Mouse (Mus musculus) CD4-positive, CD25-positive, alpha-beta regulatory T cell, adult 2 months (primary cell): Measurements from ENCODE around the gene Slc25a3.

Experiments
- DNase-seq: peaks from one replicate; pipeline ENCODE4 v3.0.0-alpha.2; 2012; ENCODE audit warnings: low read depth, low spot score

Slc25a3 gene

DNA sequence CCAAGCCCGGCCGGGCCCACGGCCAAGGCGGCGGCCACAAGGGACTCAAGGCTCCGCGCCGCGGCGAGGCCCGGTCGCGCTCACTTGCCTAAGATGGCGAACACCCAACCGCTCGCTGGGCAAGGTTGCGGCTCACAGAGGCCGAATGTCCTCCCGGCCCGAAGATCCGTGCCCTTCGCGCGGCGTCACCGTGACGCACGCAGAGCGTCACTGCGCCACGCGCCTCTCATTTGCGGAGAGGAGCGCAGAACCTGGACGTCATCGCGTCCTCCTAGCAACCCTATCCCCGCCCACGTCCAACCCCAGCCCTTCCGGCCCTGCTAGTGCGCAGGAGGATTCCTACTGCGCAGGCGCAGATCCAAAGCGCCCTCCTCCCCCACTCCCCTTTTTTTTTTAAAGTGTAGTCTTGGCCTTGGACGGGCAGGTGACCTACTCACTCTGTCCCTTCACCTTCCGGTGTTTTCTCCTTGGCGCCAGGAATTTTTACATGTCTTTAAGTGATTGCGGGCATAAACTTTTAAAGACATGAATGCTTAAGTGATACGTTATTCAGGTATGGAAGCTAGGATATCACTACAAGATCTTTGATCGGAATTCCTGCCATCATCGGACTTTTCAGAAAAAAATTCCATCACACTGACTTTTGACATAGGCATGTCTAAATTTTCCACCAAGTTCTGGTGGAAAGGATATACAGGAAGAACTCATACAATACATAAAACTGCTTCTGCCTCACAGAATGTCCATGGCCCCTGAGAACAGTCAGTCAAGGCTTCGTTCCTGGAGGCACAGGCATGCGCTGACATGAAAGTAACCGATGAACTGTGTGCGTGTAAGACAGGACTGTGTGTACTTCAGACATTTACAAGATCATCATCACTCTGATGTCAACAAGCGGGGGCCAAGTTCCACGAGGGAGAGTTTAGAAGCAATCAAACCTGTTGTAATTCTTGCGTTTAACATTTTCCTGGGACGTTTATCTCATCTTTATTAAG lies at the start of gene Slc25a3:
Gene Slc25a3, minus strand, starts transcription at position 232 of the 995 bp plus-strand sequence.
- peak; percentile 100 for DNase-seq

DNA sequence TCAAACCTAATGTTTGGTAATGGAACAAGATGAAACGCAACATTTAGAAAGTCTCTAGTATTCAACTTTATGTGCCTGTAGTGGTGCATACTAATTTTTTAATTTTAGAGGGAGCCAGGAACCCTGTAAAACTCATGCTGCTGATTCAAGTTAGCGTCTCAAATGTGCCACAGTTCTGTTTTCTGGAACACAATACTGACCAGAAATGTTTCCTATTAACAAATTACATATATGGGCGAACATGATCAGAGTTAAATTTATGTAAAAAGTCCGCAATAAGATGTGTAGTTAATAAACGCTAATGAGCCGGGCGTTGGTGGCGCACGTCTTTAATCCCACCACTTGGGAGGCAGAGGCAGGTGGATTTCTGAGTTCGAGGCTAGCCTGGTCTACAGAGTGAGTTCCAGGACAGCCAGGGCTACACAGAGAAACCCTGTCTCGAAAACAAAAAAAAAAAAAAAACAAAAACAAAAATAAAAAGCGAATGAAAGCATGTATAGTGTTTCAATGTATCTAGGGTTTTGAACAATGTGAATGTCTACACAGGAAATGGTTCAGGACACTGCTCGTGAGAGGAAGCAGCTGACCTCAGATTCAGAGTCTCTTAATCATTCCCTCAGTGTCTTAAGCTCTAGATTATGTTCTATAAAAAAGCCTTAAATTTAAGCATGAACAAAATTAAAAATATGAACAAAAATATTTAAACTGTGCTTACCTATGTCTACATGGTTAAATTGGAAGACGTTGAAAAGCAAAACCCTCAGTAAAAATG lies 48.7 kb upstream of the Slc25a3 start:
- DNase-seq = peak; percentile 31

DNA sequence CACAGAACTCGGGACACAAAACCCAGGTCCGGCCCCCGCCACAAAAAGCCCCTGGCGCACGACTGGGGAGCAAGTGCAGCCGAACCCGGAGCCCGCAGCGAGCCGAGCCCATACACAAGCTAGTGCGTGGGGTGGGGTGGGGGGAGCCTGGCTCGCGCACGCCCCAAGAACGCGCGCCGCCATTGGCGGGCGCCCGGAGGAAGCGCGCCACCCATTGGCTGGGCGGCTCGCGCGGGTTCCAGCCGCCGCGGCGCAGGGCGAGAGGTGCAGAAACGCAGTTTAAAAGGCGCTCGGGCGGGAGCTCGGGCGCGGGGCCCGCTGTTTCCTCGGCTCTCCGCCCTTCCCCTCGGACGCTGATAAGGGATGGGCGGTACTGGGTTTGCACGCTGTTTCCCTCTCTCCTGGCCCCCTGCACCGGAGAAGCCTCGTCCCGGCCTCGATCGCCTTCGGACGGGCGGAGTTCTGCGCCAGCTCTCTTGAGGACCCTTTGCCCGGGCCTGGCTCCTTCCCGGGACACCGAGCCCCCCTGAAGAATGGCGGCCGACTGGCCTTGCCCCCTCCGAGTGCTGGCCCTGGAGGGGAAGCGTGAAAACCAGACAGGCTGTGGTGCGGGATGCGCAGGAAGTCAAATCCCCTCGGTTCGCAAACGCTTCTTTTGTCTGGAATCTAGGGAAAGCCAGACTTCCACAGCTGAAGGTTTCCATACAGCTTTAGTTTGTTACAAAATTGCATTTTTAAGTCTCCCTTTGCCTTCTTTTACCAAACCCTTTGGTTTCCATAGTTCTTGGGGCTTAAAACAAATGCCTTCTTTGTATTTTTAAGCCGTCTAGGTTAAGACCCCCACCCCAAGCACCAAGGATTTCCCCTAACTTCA lies 47.8 kb upstream of the Slc25a3 start:
- peak; percentile 95 for DNase-seq

DNA sequence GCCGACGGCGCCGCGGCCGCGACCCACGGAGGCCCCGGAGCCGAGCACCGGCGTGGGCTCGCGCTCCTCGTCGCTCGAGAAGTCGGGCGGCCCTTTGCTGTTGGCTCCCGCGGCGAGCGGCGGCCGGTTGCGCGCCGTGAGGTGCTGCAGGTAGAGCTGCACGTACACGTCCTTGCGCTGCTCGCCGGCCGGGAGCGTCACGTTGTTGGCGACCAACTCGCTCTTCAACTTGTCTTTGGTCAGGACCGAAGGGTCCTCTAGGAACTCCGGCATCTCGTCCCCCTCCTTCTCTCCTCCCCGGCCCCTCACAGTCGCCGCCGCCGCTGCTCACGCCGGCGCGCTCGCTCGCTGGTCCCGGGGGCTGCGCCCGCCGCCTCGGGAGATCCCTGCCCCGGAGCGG lies 47.2 kb upstream of the Slc25a3 start:
- peak; percentile 77 for DNase-seq

DNA sequence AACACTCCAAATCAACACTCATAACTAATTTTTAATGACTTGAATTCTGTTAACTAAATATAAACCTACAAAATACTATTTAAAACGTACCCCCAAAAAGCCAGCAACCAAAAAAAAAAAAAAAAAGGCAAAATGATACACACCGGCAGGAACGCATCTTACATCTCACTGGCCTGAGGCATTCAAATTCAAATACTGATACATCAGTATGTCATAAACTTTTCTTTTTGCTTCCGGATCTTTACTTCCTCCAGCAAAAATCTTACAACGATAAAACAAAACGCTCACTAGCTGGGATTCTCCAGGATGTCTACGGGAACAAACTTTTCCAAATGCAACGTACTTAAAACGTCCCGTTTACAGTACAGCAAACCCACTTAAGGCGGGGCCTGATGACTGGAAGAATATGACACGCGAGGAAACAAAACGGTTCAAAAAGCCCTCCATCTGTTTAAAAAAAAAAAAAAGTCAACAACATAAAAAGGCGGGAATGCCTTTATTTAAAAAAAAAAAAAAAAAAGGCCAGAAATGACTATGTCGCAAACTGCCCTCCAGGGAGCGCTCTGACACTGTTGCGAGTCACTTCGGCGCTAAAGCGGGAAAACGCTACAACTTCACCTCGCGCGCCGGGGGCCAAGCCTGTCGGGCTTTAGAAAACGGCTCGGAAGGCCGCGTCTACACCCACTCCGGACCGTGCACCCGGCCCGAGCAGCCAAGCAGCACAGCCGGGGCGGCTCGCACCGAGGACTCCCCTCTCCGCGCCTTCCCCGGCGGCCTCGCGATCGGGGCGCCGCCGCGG lies 46.5 kb upstream of the Slc25a3 start:
- DNase-seq = peak; percentile 94

DNA sequence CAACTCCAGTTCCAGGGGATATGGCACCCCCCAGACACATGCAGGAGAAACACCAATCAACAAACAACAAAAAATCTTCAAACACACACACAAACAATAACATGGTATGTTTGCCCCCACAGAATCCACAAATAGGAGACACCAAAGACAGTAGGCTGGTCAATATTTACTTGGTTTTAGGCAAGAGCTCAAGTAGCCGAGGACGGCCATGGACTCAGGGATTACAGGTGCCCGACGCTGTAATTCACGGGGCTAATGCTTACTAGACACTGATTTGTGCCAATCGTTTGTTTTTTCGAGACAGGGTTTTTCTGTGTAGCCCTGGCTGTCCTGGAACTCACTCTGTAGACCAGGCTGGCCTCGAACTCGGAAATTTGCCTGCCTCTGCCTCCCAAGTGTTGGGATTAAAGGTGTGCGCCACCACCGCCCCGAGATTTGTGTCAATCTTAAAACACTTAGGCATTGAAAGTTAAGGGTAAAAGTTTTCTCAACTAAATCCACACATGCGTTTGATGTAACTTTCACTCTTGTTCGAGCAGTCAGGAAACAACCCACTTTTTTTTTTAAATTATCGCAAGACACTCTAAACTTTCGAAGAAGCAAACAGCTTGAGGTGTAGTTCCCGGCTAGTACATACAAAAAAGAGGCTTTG lies 45.7 kb upstream of the Slc25a3 start:
- DNase-seq = no peak

DNA sequence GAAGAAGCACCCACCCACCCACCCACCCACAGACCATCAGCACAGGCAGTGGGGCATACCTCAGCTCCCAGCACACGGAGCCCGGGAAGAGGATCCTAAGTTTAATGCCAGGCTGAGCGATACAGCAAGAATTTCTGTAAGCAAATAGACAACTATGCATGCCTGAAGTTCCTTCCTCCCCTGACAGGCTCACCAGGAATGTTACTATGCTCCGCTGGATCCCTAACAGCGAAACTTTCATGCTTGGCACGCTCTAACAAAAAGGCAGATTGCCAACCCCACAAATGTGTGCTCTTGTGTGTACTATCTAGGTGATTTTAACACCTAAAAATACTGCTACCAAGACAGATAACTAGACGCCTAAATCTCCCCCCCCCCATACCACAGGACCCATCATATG lies 43.5 kb upstream of the Slc25a3 start:
- DNase-seq = no peak

DNA sequence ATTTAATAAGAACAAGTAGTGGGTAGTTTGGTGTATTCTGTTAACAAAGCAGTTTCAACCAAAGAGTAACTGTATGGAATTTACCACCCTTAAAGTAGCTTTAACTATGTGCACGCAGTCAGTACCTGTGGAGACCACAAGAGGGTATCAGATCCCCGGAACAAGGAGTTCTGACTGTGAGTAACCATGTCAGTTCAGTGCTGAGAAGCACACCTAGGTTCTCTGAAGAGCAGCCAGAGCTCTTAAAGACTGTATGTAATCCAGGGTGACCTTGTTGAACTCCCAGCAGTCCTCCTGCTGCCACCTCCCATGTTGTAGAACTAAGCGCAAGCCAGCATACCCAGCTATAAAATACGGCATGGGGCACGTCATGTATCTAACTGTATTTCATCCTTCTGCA lies 43.0 kb upstream of the Slc25a3 start:
- peak; percentile 87 for DNase-seq

DNA sequence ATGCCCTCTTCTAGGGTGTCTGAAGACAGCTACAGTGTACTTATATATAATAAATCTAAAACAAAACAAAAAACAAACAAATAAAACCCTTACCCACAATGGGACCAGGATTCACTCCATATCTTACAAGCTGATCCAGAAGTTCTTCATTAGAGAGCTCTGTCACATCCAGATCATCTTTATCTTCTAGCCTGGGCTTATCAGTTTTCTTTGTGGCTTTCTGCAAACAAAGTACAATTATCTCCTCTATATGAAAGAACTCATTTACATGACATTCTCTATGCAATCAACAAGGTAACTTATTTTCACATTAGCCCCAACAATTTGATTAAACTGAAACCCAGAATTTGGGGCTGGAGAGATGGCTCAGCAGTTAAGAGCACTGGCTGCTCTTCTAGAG lies 42.0 kb upstream of the Slc25a3 start:
- no peak for DNase-seq

DNA sequence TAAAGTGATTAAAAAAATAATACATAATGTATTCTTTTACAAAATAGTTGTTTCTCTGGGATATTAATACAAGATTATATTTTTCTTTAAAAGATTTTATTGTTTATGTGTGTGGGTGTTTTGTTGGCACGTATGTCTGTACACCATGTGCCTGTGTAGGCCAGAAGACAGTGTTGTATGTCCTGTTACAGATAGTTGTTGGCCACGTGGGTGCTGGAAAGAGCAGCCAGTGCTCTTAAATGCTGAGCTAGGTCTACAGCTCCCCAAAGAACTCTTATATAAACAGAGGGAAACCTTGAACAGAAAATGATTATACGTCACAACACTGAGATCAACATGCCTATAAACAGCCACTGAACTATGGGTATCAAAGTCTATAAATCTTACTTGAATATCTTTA lies 40.6 kb upstream of the Slc25a3 start:
- DNase-seq = no peak

DNA sequence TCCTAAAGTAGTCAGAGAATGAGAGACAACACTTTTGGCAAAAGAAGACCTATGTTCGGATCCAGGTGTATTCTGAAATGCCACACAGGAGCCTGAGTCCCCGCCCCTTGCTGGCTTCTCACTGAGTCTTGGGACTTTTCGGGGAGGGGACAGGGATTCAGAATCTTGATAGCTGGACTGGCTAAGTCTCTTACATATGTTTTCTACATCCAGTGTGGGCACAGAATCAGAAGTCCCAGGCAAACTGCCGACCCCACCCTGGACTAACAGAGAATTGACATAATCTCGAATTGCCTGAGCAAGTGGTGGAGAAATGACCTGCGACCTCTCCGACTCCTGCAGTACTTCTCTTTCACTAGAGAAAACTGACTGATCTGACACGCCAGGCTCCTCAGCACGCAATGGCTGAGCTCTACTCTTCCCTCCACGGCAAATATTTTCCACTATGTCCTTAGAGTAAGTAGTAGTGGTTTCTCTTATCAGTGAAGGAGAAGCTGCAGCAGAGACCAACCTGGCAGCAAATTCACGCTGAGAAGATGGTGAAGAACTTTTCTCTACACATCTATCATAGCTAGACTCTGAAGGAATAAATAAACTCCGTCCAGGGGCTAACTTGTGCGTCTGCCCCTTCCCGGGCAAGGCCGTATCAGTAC lies 38.8 kb upstream of the Slc25a3 start:
- no peak for DNase-seq

DNA sequence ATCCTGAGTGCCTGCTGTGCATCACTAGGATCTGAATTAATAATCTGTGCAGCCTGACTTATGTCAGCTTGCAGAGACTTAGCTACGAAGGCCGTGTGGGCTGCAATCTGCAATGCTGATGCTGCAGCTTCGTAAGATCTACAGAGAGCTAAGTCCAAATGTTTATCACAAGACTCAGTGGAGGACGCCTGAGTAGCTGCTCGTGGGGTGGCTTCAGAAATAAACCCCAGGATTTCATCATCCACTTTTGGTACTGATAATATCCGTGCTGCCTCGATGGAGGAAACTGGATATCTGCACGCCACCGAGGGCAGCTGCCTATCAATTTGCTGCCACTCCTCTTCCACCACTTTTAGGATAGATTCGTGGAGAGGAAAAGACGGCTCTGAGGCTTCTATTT lies 38.2 kb upstream of the Slc25a3 start:
- no peak for DNase-seq

DNA sequence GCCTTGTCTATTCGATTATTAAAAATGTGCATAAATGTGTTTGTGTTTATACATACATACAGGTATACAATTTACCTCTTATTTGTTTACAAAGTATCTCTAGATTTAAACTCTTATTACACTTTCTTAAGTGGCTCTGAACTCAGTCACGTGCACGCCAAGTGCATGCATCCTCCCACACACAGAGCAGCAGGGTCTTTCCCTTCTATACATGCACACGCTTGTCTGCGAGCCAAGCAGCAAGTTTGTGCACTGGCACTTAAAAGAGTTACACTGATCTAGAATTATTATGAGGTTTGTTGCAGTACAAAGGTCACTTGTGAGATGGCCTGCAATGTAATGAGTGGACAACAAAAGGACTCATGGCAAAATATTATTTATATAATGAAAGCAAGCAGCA lies 37.1 kb upstream of the Slc25a3 start:
- peak; percentile 69 for DNase-seq

DNA sequence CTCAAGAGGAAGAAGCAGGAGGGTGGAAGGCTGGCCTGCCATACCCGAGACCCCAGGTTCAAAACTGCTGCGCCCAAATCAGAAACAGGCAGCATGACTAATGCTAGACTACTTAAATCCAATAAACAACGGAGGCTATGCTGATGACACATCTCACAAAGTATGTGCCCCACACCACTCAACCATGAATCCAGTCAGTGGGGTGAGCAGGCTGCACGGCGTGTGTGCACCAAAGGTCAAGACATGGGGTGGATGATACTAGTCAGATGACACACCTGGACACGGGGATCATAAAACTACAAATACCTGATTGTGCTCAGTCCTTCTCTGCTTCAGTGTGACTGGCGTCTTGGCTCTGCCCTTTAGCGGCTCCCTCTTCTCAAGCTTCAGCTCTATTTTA lies 34.6 kb upstream of the Slc25a3 start:
- peak; percentile 8 for DNase-seq

DNA sequence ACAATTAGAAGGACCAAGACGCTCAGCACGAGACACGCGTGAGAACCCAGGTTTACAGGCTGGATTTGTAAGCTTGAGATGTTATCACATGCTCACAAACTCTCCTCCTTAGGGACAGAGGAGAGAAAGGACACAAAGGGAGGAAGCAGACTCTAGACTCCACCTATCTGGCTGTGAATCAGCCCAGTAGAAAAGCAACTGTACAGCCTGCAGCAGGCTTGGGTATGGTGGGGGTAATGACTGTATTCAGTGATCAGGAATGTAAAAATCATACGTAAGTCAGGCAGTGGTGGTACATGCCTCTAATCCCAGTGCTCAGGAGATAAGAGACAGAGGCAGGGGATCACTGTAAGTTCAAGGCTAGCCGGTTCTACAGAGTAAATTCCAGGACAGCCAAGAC lies 32.5 kb upstream of the Slc25a3 start:
- DNase-seq = no peak

DNA sequence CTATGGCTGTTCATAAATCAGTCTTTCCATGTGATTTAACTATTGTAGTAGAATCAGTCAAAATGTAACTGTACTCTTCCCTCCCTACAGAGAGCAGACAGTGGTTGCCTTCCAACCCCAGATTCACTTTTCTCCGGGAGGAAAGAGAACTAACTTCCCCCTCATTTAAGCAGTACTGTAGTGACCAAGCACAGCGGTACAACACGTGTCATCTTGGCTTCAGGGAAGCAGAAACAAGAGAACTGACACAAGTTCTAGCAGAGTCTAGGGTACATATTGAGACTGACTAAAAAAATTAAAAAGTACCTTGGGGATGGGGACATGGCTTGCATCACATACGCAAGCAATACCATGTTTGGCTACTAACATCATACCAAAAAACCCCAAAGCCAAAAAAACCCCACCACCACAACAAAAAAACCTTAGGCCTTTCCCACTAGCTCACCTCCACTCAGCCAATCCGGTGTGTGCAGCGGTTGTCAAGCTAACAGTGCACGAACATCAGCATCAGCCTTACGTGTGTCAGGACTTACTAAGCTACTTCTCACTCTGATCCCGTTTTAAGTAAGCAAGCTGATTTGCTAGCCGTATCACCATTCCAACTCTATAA lies 30.1 kb upstream of the Slc25a3 start:
- DNase-seq = peak; percentile 74

DNA sequence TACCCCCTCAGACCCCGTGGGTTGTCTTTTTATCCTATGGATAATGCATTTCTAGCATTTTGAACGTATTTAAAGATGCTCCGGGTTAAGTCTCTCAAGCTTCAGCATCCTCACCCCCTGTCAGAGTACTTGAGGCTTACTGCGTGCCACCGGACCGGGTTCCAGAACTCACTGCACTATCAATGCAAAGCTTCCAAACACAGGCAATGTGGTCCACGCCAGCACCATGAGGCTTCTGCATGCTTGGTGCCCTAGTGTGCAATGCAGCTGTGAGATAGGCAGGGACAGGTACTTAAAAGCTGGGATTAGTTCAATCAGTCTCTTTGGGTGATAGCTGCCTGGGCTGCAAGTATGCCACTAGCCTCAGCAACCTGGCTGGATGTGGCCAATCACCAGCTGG lies 21.6 kb upstream of the Slc25a3 start:
- DNase-seq = no peak

DNA sequence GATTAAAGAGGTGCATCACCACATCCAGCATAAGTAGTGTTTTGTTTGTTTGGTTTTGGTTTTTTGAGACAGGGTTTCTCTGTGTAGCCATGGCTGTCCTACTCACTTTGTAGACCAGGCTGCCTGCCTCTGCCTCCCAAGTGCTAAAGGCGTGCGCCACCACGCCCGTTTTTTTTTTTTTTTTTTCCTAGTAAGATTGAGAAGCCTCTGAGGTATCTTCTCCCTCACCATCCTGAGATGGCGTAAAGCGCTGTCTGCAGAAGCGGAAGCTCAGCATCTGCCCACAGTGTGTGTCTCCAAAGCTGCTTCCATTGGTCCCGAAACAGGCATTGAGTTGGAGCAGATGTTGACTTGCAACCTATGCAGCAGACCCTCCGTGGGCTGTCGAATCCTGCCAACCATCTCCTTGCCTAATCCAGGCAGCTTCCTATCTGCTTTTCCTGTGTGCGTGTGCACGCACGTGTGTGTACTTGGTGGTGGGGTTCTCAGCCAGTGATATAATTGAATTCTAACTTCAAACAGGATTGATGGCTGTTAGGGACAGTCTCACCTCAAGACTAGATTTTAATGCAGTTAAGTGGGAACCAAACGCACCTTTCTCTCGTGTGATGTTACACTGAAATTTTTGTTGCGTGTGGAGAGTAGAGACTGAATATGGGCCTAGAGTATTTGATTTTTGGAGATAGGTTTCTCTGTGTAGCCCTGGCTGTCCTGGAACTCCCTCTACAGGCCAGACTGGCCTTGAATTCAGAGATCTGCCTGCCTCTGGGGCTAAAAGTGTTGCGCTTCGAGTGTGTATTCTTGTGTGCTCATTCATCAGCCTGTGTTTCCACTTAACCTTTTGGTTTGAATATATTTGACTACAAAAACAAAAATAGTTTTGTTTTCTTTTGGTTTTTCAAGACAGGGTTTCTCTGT lies 19.7 kb upstream of the Slc25a3 start:
- no peak for DNase-seq
